Mouse (Mus musculus) right cerebral cortex, postnatal 36 days (tissue): ENCODE measurements around the gene Capn11.

ENCODE experiments used
- DNase-seq, 2 experiments: peaks; one replicate each; pipeline ENCODE4 v3.0.0; 2022; ENCODE audit warnings: low spot score in 2 of 2, mixed read lengths in 1 of 2

Capn11 gene

GRCm38 (mm10) chr17:45682843-45683242, 23.7 kb upstream of the Capn11 start:
- no peak for DNase-seq

DNA sequence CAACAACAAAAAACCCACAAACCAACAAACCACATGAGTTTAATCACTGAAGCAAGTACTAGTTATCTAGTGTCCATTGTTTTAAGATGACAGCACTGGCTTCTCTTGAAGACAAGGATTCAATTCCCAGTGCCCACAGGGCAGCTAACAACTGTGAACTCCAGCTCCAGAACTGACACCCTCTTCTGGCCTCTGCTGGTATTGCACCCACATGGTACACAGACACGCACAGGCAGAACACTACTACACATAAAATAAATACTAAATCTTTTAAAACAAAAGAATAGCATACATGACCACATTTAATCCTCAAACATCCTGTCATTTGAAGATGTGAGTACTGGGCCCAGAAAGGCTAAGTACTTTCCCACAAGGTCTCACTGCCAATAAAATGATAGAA, 22.5 kb upstream of the Capn11 start:
- DNase-seq, result no peak

DNA sequence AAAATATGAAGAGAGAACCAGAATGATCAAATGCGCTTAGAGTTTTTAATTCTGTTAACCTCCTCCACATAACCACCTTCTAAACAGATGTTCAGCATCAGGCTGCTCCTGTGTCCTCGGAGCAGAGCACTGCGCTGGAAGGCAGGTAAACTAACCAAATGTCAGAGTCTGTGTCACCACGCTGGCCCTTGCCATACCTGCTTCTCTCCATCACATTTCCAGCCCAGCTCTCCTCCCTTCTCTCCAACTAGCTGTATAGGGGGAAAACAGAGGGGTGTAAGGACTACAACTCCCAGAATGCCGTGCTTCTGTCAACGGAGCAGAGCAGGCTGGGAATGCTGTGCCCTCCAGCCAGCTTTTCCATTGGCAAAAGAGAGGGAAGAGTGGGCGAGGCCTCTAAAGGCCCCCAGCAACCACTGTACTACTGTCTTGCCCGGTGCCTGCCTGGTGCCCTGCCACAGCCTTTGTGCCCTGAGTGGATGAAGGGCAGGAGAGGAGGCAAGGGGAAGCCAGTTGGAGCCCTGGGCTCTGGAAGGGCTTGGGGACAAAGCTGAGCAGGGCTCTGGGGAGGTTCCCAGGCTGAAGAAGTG, 21.4 kb upstream of the Capn11 start:
- DNase-seq, result peak; percentile 61 to 77

DNA sequence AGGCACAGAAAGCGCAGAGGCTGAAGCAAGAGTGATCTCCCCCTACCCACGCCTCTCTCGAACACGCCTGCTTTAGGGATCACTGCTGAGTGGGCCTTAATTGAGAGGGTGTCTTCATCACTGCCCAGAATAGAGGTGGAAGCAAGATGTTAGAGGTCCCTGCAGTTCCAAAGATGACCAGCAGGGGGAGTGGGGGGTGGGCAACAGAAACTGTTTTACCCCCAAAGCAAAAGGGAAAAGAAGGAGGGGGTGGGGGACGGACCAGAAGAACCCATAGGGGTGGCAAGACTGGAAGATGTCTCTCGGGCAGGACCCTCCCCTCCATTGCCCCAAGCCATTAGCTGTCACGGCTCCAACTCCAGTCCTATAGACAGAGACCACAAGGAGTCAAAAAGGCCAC, 19.0 kb upstream of the Capn11 start:
- no peak for DNase-seq

DNA sequence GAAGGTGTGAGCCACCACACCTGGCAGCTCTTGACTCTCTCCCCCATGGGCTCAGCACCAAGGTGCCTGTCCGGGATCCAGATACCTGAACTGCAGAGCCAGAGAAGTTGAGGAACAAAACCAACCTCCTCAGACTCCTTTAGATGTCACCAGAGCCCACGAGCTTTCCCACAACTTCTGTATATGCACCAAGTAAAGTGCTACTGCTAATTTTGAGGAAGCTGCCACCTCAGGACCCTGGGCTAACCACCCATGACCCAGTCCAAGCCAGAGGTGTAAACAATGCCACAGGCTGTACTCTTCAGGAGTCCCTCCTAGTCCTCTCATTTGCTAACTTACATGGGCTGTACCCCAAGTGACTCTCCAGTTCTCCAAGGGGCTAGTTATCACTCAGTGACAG, 13.5 kb upstream of the Capn11 start:
- no peak for DNase-seq

DNA sequence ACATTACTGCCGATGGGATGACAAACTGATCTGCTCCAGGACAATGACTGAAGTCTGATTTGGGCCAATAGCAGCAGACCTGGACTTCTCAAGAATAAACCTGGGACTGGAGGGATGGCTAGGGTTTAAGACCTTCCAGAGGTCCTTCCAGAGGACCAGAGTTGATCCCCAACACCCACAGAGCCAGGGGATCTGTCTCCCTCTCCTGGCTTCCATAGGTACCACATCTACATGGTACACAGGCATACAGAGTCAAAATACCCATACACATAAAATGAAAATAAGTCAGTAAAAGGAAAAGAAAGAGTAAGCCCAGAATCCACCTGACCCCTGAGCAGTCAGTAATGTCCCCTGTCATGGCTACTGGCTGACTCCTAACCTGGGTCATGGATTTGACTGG, 12.7 kb upstream of the Capn11 start:
- no peak for DNase-seq

DNA sequence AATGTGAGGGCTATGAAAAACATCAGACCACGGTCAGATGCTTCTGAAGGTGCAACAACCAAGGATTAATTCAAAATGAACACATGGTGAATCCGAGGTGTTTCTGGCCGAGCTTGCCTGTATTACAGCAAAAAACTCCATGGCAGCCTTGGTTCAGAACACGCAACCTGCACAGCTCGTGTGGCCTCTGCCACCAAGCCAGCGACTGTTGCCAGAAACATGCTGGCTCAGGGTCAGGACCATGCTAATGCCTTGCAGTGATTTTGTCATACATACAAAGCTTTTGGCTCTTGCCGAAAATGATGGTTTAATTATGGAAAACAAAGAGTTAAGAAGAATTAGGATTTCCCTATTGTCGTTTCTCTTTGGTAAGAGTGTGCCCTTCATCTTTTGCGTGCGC, 8.9 kb upstream of the Capn11 start:
- DNase-seq, result no peak

GRCm38 (mm10) chr17:45667481-45667880, 8.4 kb upstream of the Capn11 start:
- DNase-seq, result no peak

GRCm38 (mm10) chr17:45666091-45666490, 7.0 kb upstream of the Capn11 start:
- DNase-seq, result no peak

DNA sequence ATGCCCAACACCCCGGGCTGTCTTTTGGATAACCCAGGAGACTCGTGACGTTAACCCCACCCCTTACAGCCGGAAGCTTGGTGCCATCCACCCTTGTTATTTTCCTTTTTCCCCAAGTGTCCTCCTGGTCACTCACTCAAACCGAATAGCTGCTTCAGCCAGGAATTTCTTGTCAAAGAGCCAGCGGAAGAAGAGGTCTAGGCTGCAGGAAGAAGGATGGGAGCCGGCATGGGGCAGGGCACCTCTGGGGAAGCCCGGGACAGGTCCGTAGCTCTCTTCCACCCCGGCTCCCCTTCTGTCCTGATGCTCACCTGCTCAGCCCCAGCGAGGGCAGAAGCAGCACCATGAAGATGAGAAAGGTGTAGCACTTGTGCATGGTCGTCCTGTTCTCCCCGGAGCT, 5.5 kb upstream of the Capn11 start:
- DNase-seq, result no peak

- DNase-seq, result peak; percentile 59 to 67
These were observed 4.2 kb upstream of the Capn11 start for GRCm38 (mm10) chr17:45663106-45663919.

DNA sequence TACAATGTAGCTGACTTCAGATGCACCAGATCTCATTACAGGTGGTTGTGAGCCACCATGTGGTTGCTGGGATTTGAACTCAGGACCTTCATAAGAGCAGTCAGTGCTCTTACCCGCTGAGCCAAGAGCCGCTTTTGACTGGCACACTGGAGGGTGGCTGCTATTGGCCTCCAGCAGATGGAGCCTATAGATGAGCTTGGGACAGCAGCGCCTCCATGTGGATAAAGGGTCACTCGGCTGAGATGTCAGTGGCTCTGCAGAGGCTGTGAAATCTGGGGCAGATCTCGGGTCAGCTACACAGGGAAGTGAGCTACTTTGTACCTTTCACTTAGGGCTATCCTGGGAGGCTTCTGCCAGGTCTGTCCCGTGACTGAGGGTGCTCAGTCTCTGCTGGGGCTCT, 3.3 kb downstream of the Capn11 start:
- no peak for DNase-seq

- DNase-seq, result no peak
These were observed 5.9 kb downstream of the Capn11 start for GRCm38 (mm10) chr17:45653233-45653632.

GRCm38 (mm10) chr17:45644185-45644584, 14.9 kb downstream of the Capn11 start:
- DNase-seq, result no peak

- peak in 1 of 2 experiments; percentile 31 for DNase-seq
These were observed 16.4 kb downstream of the Capn11 start for GRCm38 (mm10) chr17:45642701-45643100.

DNA sequence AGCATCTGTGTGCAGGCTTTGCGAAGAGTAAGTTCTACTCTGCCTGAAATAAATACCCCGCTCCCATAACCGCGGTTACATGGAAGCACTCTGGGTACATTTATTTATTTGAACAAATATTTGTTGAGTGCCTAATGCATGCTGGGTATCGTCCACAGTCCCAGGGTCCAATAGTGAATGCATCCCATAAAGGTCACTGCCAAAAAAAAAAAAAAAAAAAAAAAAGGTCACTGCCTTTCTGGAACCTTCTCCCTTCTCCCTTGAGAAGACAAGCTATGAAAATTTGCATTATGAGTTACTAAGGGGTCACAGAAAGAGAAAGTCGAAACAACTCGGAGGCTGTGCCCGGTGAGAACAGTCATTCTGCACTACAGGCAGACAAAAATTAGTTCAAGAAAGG, 17.1 kb downstream of the Capn11 start:
- DNase-seq, result no peak

GRCm38 (mm10) chr17:45638596-45639295, 20.4 kb downstream of the Capn11 start:
- no peak for DNase-seq

- DNase-seq, result no peak
These were observed 25.1 kb downstream of the Capn11 start for GRCm38 (mm10) chr17:45634033-45634432.

- no peak for DNase-seq
These were observed 27.2 kb downstream of the Capn11 start for GRCm38 (mm10) chr17:45631940-45632339.

- DNase-seq, result no peak
These were observed 28.1 kb downstream of the Capn11 start for GRCm38 (mm10) chr17:45630992-45631391.

DNA sequence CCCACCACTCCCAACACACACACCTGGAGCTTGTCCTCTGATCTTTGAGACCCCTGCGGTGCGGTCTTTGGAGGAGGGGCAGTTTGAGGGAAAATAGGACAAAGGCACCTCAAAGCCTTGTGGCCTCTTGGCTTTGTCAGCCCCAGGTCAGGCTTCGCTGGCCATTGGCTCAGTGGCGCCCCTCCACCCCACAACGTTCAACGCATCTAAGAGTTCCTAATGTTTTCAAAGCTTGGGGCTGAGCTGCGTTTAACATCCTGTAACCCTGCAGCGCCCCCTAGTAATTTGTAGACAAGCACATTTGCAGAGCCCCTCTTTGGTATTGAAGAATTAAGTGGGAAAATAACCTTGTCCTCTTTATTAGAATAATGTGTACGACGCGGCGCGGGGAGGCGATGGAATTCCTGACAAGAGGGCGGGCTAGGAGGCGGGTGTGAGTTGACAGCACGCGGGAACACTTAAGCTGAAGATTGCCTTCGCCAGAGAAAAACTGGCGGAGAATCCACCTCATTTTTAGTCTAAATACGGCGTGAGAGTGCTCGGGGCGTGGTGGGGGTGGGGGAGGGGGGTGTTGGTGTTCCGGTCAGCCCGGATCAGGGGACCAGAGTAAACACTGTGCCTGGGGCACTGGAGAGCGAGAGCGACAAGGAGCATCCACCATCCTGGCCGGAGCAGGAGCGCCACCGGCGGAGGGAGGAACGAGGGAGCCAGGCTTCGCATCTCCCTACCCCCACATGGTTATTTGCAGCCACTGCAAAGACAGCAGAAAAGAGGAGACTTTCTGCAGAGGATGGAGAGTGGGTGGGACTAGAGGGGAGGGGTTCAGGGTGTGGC, 29.0 kb downstream of the Capn11 start:
- DNase-seq, result peak; percentile 49 to 53
